Mouse (Mus musculus) hindbrain, embryonic 11.5 days (tissue): ENCODE measurements around the gene Ankrd36. TPM values are rescaled to one million over a fixed set of nuclear protein-coding genes. Genes with fewer than 3 reads are reported as not detected.
"Not testable (repeated sequence)": the region's sequence is repeated elsewhere in the genome, so short reads cannot be mapped to it uniquely, and the experiment has no call there.

ENCODE experiments used
- ATAC-seq: fragments of 200-750 bp; cut with Nextera tagmentation; 2 replicates; pipeline ENCODE4 v1.8.0; 2017; ENCODE audit warnings: mild to moderate bottlenecking, moderate TSS enrichment, moderate library complexity; ENCODE audit not compliant: low FRiP score
- DNase-seq: peaks from one replicate; pipeline ENCODE4 v3.0.0-alpha.2; 2015; ENCODE audit warnings: low spot score
- H3K27ac ChIP-seq: fragments of 300-500 bp; sonication (generic); 2 replicates; pipeline ENCODE4 v1.5.1; 2014; ENCODE audit warnings: mild to moderate bottlenecking, low read depth, low read length
- H3K27me3 ChIP-seq: fragments of 300-500 bp; sonication (generic); 2 replicates; pipeline ENCODE4 v1.6.1; 2014; ENCODE audit warnings: mild to moderate bottlenecking, low read length, moderate library complexity, mixed read lengths; ENCODE audit not compliant: control insufficient read depth, insufficient read depth
- H3K36me3 ChIP-seq: fragments of 300-500 bp; sonication (generic); 2 replicates; pipeline ENCODE4 v1.6.1; 2014; ENCODE audit warnings: mild to moderate bottlenecking, low read length, moderate library complexity, mixed read lengths; ENCODE audit not compliant: control insufficient read depth, insufficient read depth
- H3K4me1 ChIP-seq: fragments of 300-500 bp; sonication (generic); replicated peaks from 2 replicates; pipeline ENCODE4 v1.6.1; 2014; ENCODE audit warnings: low read length, mixed read lengths; ENCODE audit not compliant: control insufficient read depth, insufficient read depth
- H3K4me2 ChIP-seq: fragments of 300-500 bp; sonication (generic); replicated peaks from 2 replicates; pipeline ENCODE4 v1.6.1; 2014; ENCODE audit warnings: mild to moderate bottlenecking, low read depth, low read length
- H3K4me3 ChIP-seq: fragments of 300-500 bp; sonication (generic); 2 replicates; pipeline ENCODE4 v1.5.1; 2014; ENCODE audit warnings: low read depth, low read length
- H3K9ac ChIP-seq: fragments of 300-500 bp; sonication (generic); 2 replicates; pipeline ENCODE4 v1.6.1; 2014; ENCODE audit warnings: low read depth, low read length
- H3K9me3 ChIP-seq: fragments of 300-500 bp; sonication (generic); 2 replicates; pipeline ENCODE4 v1.6.1; 2016; ENCODE audit warnings: low read length; ENCODE audit not compliant: control insufficient read depth
- WGBS: fragments of 180-500 bp; shearing (Covaris S2); extraction: QIAGEN DNeasy Blood & Tissue Kit; methylation state at CpG from one replicate; pipeline ENCODE4 v1.1.7; 2014; 5-methylcytosine and 5-hydroxymethylcytosine counted together
- polyA plus RNA-seq: library from polyadenylated mRNA; unstranded; fragments of >200 nt; fragmentation: Nextera tagmentation; extraction: Ambion mirVana; gene quantifications from 2 replicates; pipeline ENCODE4 v1.2.1, GENCODE M21; 2014

Gene Ankrd36
- polyA plus RNA-seq, 1 experiment from 2014 or later: not detected

DNA sequence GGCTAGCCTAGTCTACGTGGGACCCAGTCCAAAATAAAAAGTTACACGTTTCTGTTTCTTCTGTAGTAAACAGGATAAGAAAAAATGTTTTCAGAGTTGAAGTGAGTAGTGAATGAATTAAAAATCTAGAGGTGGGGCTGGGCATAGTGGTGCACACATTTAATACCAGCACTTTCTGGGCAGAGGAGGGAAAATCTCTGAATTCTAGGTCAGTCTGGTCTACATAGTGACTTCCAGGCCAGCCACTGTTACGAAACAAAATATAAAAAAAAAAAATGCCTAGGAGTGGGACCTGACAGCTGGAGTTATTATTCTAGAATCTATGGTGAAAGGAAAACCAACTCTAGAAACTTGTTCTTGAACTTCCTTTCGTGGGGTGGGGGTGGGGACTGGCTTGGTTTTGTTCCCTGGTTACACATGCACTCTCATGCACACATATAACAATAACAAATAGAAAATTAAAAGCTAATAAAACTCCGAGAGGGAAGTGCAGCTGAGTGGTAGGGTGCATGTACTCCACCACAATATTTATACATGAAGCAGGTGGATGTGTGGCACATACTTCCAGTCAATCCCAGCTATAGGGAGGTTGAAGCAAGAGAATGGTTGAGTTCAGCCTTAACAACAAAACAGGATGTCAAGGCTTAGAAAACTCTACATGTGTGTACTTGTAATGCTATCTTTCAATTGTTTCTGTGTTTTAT lies 26.9 kb upstream of the Ankrd36 start:
- DNase-seq: no peak
- Histone ChIP-seq H3K9ac (no peak overlapping the region), H3K9me3 (no peaks in the 10 kb centered on the region), H3K4me3 (peak overlapping the region; percentile 82), H3K36me3 (no peaks in the 10 kb centered on the region), H3K4me2 (peak overlapping the region; percentile 91), H3K27ac (no peak overlapping the region), H3K27me3 (no peaks in the 10 kb centered on the region), H3K4me1 (no peaks in the 10 kb centered on the region)
- WGBS: 54% methylated on average over 5 of the region's 5 CpGs
- ATAC-seq: peak; percentile 60; the same call in 1 of the 2 replicates

GRCm38 (mm10) chr11:5543281-5543680 lies 26.2 kb upstream of the Ankrd36 start:
- no peak overlapping the region for H3K27ac ChIP-seq
- H3K4me3 ChIP-seq: no peak overlapping the region
- H3K36me3 ChIP-seq: no peaks in the 10 kb centered on the region
- no peaks in the 10 kb centered on the region for H3K4me1 ChIP-seq
- ATAC-seq (no peak), DNase-seq (no peak)
- no peaks in the 10 kb centered on the region for H3K9me3 ChIP-seq
- H3K4me2 ChIP-seq: no peak overlapping the region
- H3K9ac ChIP-seq: no peak overlapping the region
- 81% methylated on average over 1 of the region's 1 CpGs for WGBS
- no peaks in the 10 kb centered on the region for H3K27me3 ChIP-seq

DNA sequence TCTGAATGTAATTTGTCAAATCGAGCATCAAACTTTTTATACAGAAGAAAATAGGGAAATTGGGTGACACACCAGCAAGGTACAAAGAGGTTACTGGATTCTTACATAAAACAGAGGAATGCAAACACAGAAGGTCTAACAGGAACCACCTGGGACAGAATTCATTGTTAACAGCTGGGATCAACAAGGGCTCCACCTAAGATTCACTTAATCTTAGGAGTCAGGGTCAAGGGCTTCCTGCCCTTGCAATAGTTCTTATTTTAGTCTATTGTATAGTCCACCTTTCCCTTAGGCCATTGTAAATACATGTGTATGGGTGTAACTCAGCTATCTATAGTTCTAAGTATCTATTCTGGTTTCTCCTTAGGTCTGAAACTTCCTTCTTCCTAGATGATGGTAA lies 24.8 kb upstream of the Ankrd36 start:
- not testable (repeated sequence) for ATAC-seq, H3K4me1 ChIP-seq, H3K4me3 ChIP-seq, H3K27ac ChIP-seq, H3K36me3 ChIP-seq, DNase-seq, H3K9me3 ChIP-seq, H3K27me3 ChIP-seq, H3K9ac ChIP-seq, H3K4me2 ChIP-seq
- WGBS: 95% methylated on average over 1 of the region's 1 CpGs

GRCm38 (mm10) chr11:5545457-5545856 lies 24.0 kb upstream of the Ankrd36 start:
- Histone ChIP-seq H3K9ac (no peak overlapping the region), H3K36me3 (no peaks in the 10 kb centered on the region), H3K4me1 (no peaks in the 10 kb centered on the region), H3K4me3 (no peak overlapping the region), H3K27ac (no peak overlapping the region), H3K4me2 (no peak overlapping the region), H3K27me3 (no peaks in the 10 kb centered on the region), H3K9me3 (no peaks in the 10 kb centered on the region)
- ATAC-seq: no peak
- 79% methylated on average over 4 of the region's 4 CpGs for WGBS
- DNase-seq: no peak

- DNase-seq (no peak), ATAC-seq (no peak)
- Histone ChIP-seq H3K36me3 (no peaks in the 10 kb centered on the region), H3K27me3 (no peaks in the 10 kb centered on the region), H3K4me1 (no peaks in the 10 kb centered on the region), H3K9ac (no peak overlapping the region), H3K9me3 (no peaks in the 10 kb centered on the region), H3K4me3 (no peak overlapping the region), H3K27ac (no peak overlapping the region), H3K4me2 (no peak overlapping the region)
- WGBS: 91% methylated on average over 3 of the region's 3 CpGs
Observed at GRCm38 (mm10) chr11:5546693-5547092, 22.8 kb upstream of the Ankrd36 start.

DNA sequence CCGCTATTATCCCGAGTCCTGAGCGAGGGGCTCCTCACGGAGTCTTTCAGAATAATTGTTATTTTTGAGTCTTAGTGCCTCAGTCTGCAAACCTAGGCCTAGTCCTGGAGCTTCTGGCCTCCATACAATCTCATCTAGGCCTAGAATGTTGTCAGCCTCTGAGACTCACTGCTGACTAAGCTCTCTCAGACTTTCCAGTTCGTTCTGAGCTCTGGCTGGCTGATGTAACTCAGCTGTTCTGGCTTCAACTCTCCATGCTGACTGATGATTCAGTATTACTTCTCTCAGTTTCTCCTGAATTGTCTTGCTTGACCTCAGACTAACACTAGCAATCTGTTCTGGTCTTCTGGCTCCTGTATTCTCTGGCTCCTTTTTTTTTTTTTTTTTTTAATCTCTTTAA lies 18.1 kb upstream of the Ankrd36 start:
- no peak overlapping the region for H3K27ac ChIP-seq
- no peak overlapping the region for H3K4me3 ChIP-seq
- DNase-seq: no peak
- no peak for ATAC-seq
- no peaks in the 10 kb centered on the region for H3K27me3 ChIP-seq
- H3K36me3 ChIP-seq: no peaks in the 10 kb centered on the region
- 86% methylated on average over 5 of the region's 5 CpGs for WGBS
- H3K9me3 ChIP-seq: no peaks in the 10 kb centered on the region
- H3K4me2 ChIP-seq: no peak overlapping the region
- no peak overlapping the region for H3K9ac ChIP-seq
- H3K4me1 ChIP-seq: no peaks in the 10 kb centered on the region

DNA sequence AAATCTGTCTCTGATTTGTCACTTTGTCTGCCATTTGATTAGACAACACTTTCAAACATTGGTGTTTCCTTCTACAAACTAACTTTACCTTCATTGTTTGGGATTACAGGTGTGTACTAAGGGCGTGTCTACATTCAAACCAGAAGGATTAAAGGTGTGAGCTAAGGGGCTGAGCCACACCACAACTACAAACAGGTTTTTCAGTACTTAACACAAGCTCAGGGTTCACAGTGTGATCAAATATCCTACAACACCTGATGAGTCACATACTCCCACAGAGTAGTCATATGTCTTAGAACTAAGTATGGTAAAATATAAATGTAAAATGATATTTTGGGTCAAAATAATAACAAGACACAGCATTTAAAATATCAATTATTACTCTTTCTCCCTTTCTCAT lies 17.6 kb upstream of the Ankrd36 start:
- DNase-seq (no peak), ATAC-seq (no peak)
- H3K27me3 ChIP-seq: no peaks in the 10 kb centered on the region
- no peak overlapping the region for H3K4me3 ChIP-seq
- no peak overlapping the region for H3K9ac ChIP-seq
- WGBS: 74% methylated on average over 1 of the region's 1 CpGs
- H3K27ac ChIP-seq: no peak overlapping the region
- no peaks in the 10 kb centered on the region for H3K4me1 ChIP-seq
- no peak overlapping the region for H3K4me2 ChIP-seq
- H3K9me3 ChIP-seq: no peaks in the 10 kb centered on the region
- H3K36me3 ChIP-seq: no peaks in the 10 kb centered on the region

DNA sequence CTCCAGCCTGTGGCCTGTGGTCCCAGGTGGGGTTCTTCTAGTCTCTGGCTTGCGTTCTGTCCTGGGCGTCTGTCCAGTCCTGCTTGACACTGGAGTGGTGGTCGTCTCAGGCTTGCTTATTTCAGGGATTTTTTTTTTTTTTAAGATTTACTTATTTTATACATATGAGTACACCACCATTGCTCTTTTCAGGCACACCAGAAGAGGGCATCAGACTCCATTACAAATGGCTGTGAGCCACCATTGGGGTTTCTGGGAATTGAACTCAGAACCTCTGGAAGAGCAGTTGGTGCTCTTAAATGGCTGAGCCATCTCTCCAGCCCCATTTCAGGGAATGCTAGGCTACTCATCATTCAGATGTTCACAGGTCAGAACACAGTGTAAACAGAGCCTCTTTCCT lies 9.2 kb upstream of the Ankrd36 start:
- DNase-seq (no peak), ATAC-seq (no peak)
- Histone ChIP-seq H3K9ac (no peak overlapping the region), H3K27me3 (no peaks in the 10 kb centered on the region), H3K36me3 (no peaks in the 10 kb centered on the region), H3K4me2 (no peak overlapping the region), H3K9me3 (no peaks in the 10 kb centered on the region), H3K4me1 (no peaks in the 10 kb centered on the region), H3K4me3 (no peak overlapping the region), H3K27ac (no peak overlapping the region)
- 91% methylated on average over 3 of the region's 3 CpGs for WGBS

- Histone ChIP-seq H3K27ac (no peak overlapping the region), H3K4me1 (no peaks in the 10 kb centered on the region), H3K27me3 (no peaks in the 10 kb centered on the region), H3K4me2 (no peak overlapping the region), H3K36me3 (no peaks in the 10 kb centered on the region), H3K9ac (no peak overlapping the region), H3K9me3 (no peaks in the 10 kb centered on the region), H3K4me3 (no peak overlapping the region)
- peak; percentile 39 for DNase-seq
- peak; percentile 33; the same call in 1 of the 2 replicates for ATAC-seq
- WGBS: 27% methylated on average over 9 of the region's 9 CpGs
Observed at GRCm38 (mm10) chr11:5562625-5563268, 6.7 kb upstream of the Ankrd36 start.
